Mouse (Mus musculus): ENCODE results near the gene Snx3. TPM values are rescaled to one million over a fixed set of nuclear protein-coding genes. Genes with fewer than 3 reads are reported as not detected.

Snx3 gene
- total and polyA plus RNA-seq, 2 experiments from 2014 or later = 125 to 285 TPM

GRCm38 (mm10) chr10:42545707-42546503, 44.1 kb downstream of the Snx3 start:
- Histone ChIP-seq H3K36me3 (replicated peaks; ENCODE audit: control insufficient read depth, insufficient read depth, low read length) (no peaks in the 10 kb centered on the region), H3K9me3 (replicated peaks; ENCODE audit: control insufficient read depth, low read length) (no peaks in the 10 kb centered on the region), H3K4me1 (ENCODE audit: control insufficient read depth, insufficient read depth) (no peaks in the 10 kb centered on the region), H3K27me3 (ENCODE audit: control insufficient read depth, insufficient read depth, low read length) (no peaks in the 10 kb centered on the region), H3K4me2 (ENCODE audit: low read depth, low read length) (no peak overlapping the region), H3K27ac (ENCODE audit: low read depth) (no peak overlapping the region), H3K9ac (replicated peaks; ENCODE audit: low read depth, low read length) (no peak overlapping the region), H3K4me3 (ENCODE audit: low read depth, low read length) (no peak overlapping the region)
- 77% methylated on average over 6 of the region's 6 CpGs for WGBS
- ATAC-seq (ENCODE audit: insufficient read depth, low read depth) = no peak
- no peak for DNase-seq (ENCODE audit: low spot score)
- TF ChIP-seq EP300 (IDR thresholded peaks at IDR 0.05; ENCODE audit: low read depth) (no peak), CTCF (IDR thresholded peaks at IDR 0.05; ENCODE audit: low read depth) (no peak)

GRCm38 (mm10) chr10:42546507-42546906, 44.7 kb downstream of the Snx3 start:
- Histone ChIP-seq H3K4me1 (ENCODE audit: control insufficient read depth, insufficient read depth) (no peaks in the 10 kb centered on the region), H3K36me3 (replicated peaks; ENCODE audit: control insufficient read depth, insufficient read depth, low read length) (no peaks in the 10 kb centered on the region), H3K4me3 (ENCODE audit: low read depth, low read length) (no peak overlapping the region), H3K27me3 (ENCODE audit: control insufficient read depth, insufficient read depth, low read length) (no peaks in the 10 kb centered on the region), H3K27ac (ENCODE audit: low read depth) (no peak overlapping the region), H3K4me2 (ENCODE audit: low read depth, low read length) (no peak overlapping the region), H3K9me3 (replicated peaks; ENCODE audit: control insufficient read depth, low read length) (no peaks in the 10 kb centered on the region), H3K9ac (replicated peaks; ENCODE audit: low read depth, low read length) (no peak overlapping the region)
- TF ChIP-seq EP300 (IDR thresholded peaks at IDR 0.05; ENCODE audit: low read depth) (no peak), CTCF (IDR thresholded peaks at IDR 0.05; ENCODE audit: low read depth) (no peak)
- DNase-seq (ENCODE audit: low spot score) (no peak), ATAC-seq (ENCODE audit: insufficient read depth, low read depth) (no peak)
- 93% methylated on average over 3 of the region's 3 CpGs for WGBS

- Histone ChIP-seq H3K27me3 (ENCODE audit: control insufficient read depth, insufficient read depth, low read length) (peaks cover 32% of the 10 kb centered on the region), H3K9ac (replicated peaks; ENCODE audit: low read depth, low read length) (no peak overlapping the region), H3K4me1 (ENCODE audit: control insufficient read depth, insufficient read depth) (no peaks in the 10 kb centered on the region), H3K9me3 (replicated peaks; ENCODE audit: control insufficient read depth, low read length) (no peaks in the 10 kb centered on the region), H3K27ac (ENCODE audit: low read depth) (no peak overlapping the region), H3K36me3 (replicated peaks; ENCODE audit: control insufficient read depth, insufficient read depth, low read length) (no peaks in the 10 kb centered on the region), H3K4me3 (ENCODE audit: low read depth, low read length) (no peak overlapping the region), H3K4me2 (ENCODE audit: low read depth, low read length) (no peak overlapping the region)
- WGBS = 63% methylated on average over 5 of the region's 5 CpGs
- no peak for DNase-seq (ENCODE audit: low spot score)
- TF ChIP-seq CTCF (IDR thresholded peaks at IDR 0.05; ENCODE audit: low read depth) = no peak
- no peak for TF ChIP-seq EP300 (IDR thresholded peaks at IDR 0.05; ENCODE audit: low read depth)
- no peak for ATAC-seq (ENCODE audit: insufficient read depth, low read depth)
Measured at GRCm38 (mm10) chr10:42559581-42560200, 57.9 kb downstream of the Snx3 start.

GRCm38 (mm10) chr10:42562272-42562671, 60.4 kb downstream of the Snx3 start:
- Histone ChIP-seq H3K9me3 (replicated peaks; ENCODE audit: control insufficient read depth, low read length) (no peaks in the 10 kb centered on the region), H3K27ac (ENCODE audit: low read depth) (no peak overlapping the region), H3K4me1 (ENCODE audit: control insufficient read depth, insufficient read depth) (no peaks in the 10 kb centered on the region), H3K4me3 (ENCODE audit: low read depth, low read length) (no peak overlapping the region), H3K36me3 (replicated peaks; ENCODE audit: control insufficient read depth, insufficient read depth, low read length) (no peaks in the 10 kb centered on the region), H3K27me3 (ENCODE audit: control insufficient read depth, insufficient read depth, low read length) (peaks cover 53% of the 10 kb centered on the region), H3K9ac (replicated peaks; ENCODE audit: low read depth, low read length) (no peak overlapping the region), H3K4me2 (ENCODE audit: low read depth, low read length) (no peak overlapping the region)
- peak; percentile 39 for DNase-seq (ENCODE audit: low spot score)
- 2% methylated on average over 12 of the region's 12 CpGs for WGBS
- TF ChIP-seq CTCF (IDR thresholded peaks at IDR 0.05; ENCODE audit: low read depth) (no peak), EP300 (IDR thresholded peaks at IDR 0.05; ENCODE audit: low read depth) (no peak)
- peak; percentile 63; the same call in 1 of the 2 replicates for ATAC-seq (ENCODE audit: insufficient read depth, low read depth)

GRCm38 (mm10) chr10:42572567-42572966, 70.7 kb downstream of the Snx3 start:
- Histone ChIP-seq H3K4me3 (ENCODE audit: low read depth, low read length) (no peak overlapping the region), H3K9me3 (replicated peaks; ENCODE audit: control insufficient read depth, low read length) (no peaks in the 10 kb centered on the region), H3K36me3 (replicated peaks; ENCODE audit: control insufficient read depth, insufficient read depth, low read length) (no peaks in the 10 kb centered on the region), H3K4me2 (ENCODE audit: low read depth, low read length) (no peak overlapping the region), H3K27me3 (ENCODE audit: control insufficient read depth, insufficient read depth, low read length) (peaks cover 97% of the 10 kb centered on the region), H3K9ac (replicated peaks; ENCODE audit: low read depth, low read length) (no peak overlapping the region), H3K4me1 (ENCODE audit: control insufficient read depth, insufficient read depth) (no peaks in the 10 kb centered on the region), H3K27ac (ENCODE audit: low read depth) (no peak overlapping the region)
- TF ChIP-seq EP300 (IDR thresholded peaks at IDR 0.05; ENCODE audit: low read depth) (no peak), CTCF (IDR thresholded peaks at IDR 0.05; ENCODE audit: low read depth) (no peak)
- 2% methylated on average over 20 of the region's 20 CpGs for WGBS
- DNase-seq (ENCODE audit: low spot score) = no peak
- no peak for ATAC-seq (ENCODE audit: insufficient read depth, low read depth)

All from heart, postnatal 0 days (tissue).